Mouse (Mus musculus) MEL (cell line): ENCODE results near the gene Fdxr.

Source experiments
- CHD1 ChIP-seq: IDR thresholded peaks from 2 replicates; pipeline ENCODE4 v1.6.1; 2012; ENCODE audit warnings: low read depth, mild to moderate bottlenecking, inconsistent platforms, low read length, improper control_type of control experiment
- CTCF ChIP-seq, 3 experiments: IDR thresholded peaks in 2 of 3; conservative IDR thresholded peaks in 1 of 3; 2 replicates each; pipeline ENCODE4 v1.5.1; 2011 to 2012; ENCODE audit warnings: low read length in 3 of 3, low read depth in 2 of 3, mild to moderate bottlenecking in 2 of 3, improper control_type of control experiment in 1 of 3, inconsistent platforms in 1 of 3, mixed read lengths in 1 of 3, moderate library complexity in 1 of 3; ENCODE audit not compliant: control insufficient read depth in 1 of 3, insufficient read depth in 1 of 3, poor library complexity in 1 of 3, severe bottlenecking in 1 of 3
- EP300 ChIP-seq, 2 experiments: IDR thresholded peaks; 2 replicates each; pipeline ENCODE4 v1.6.1; 2011; ENCODE audit warnings: improper control_type of control experiment in 2 of 2, low read length in 2 of 2, low read depth in 1 of 2, mild to moderate bottlenecking in 1 of 2
- MAX ChIP-seq: IDR thresholded peaks from 2 replicates; pipeline ENCODE4 v1.6.1; 2011; ENCODE audit warnings: low read length, improper control_type of control experiment
- MAZ ChIP-seq: IDR thresholded peaks from 2 replicates; pipeline ENCODE4 v1.6.1; 2012; ENCODE audit warnings: low read depth, mild to moderate bottlenecking, inconsistent platforms, low read length, improper control_type of control experiment
- NELFE ChIP-seq: IDR thresholded peaks from 2 replicates; pipeline ENCODE4 v1.6.1; 2011; ENCODE audit warnings: low read depth, low read length, improper control_type of control experiment
- NRF1 ChIP-seq: IDR thresholded peaks from 2 replicates; pipeline ENCODE4 v1.6.1; 2014; ENCODE audit warnings: low read depth, mild to moderate bottlenecking, inconsistent platforms, low read length, improper control_type of control experiment, moderate library complexity; ENCODE audit not compliant: poor library complexity, insufficient read depth, severe bottlenecking
- POLR2A ChIP-seq, 2 experiments: IDR thresholded peaks; 2 replicates each; pipeline ENCODE4 v1.6.1; 2011 to 2012; ENCODE audit warnings: low read length in 2 of 2, mild to moderate bottlenecking in 2 of 2, control low read depth in 1 of 2, improper control_type of control experiment in 1 of 2, low read depth in 1 of 2, moderate library complexity in 1 of 2; ENCODE audit not compliant: control insufficient read depth in 1 of 2, insufficient read depth in 1 of 2, poor library complexity in 1 of 2
- POLR2AphosphoS2 ChIP-seq: IDR thresholded peaks from 2 replicates; pipeline ENCODE4 v1.6.1; 2011; ENCODE audit warnings: low read length, improper control_type of control experiment
- POLR2AphosphoS5 ChIP-seq: IDR thresholded peaks from 2 replicates; pipeline ENCODE4 v1.6.1; 2012; ENCODE audit warnings: low read depth, borderline replicate concordance, mild to moderate bottlenecking, inconsistent platforms, low read length, moderate library complexity, mixed read lengths
- USF2 ChIP-seq, 2 experiments: IDR thresholded peaks; 2 replicates each; pipeline ENCODE4 v1.6.1; 2011 to 2012; ENCODE audit warnings: improper control_type of control experiment in 2 of 2, low read length in 2 of 2, borderline replicate concordance in 1 of 2, inconsistent platforms in 1 of 2, low read depth in 1 of 2, mild to moderate bottlenecking in 1 of 2; ENCODE audit not compliant: insufficient read depth in 1 of 2
- ZC3H11A ChIP-seq: IDR thresholded peaks from 2 replicates; pipeline ENCODE4 v1.6.1; 2012; ENCODE audit warnings: low read depth, mild to moderate bottlenecking, inconsistent platforms, low read length, improper control_type of control experiment
- ZNF384 ChIP-seq: IDR thresholded peaks from 2 replicates; pipeline ENCODE4 v1.6.1; 2012; ENCODE audit warnings: low read depth, mild to moderate bottlenecking, inconsistent platforms, low read length, improper control_type of control experiment

DNA sequence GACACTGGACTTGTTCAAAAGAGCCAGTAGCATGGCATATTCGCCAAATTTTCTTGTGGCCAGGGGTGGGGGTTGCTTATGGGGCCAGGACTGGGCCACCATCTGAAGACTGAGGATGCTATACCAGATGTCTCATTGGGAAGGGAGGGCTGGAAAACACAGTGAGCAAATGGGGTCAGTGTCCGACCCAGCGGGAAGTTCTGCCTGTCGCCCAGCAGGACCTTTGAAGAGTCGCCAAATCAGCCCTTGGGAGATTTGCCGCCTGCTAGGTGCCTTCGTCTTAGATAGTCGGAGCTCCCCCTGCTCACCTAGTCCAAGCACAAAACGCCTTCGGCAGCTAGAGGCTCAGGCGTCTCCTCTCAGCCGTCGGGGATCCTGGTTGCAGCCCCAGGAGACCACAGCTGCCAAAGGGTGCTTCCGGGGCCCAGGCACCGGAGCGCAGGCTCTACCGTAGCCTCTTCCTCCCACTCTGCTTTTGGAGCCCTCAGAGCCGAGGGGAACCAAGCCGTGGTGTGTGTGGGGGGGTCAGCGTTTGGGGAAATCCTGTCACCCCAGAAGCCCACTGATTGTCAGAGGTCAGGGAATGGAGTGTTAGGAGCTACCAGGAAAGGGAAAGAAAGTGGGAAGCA is 11.0 kb downstream of the Fdxr start:
- TF ChIP-seq CTCF (IDR thresholded peaks at IDR 0.05 in 2 of 3, conservative IDR thresholded peaks at IDR 0.05 in 1 of 3; ENCODE audit: control insufficient read depth in 1 of 3, insufficient read depth in 1 of 3, low read depth in 2 of 3, low read length in 3 of 3, poor library complexity in 1 of 3, severe bottlenecking in 1 of 3) (no peak), NRF1 (no peak), POLR2A (IDR thresholded peaks at IDR 0.05; ENCODE audit: control insufficient read depth in 1 of 2, insufficient read depth in 1 of 2, low read depth in 1 of 2, low read length in 2 of 2, poor library complexity in 1 of 2) (no peak), POLR2AphosphoS2 (no peak), MAX (no peak), EP300 (IDR thresholded peaks at IDR 0.05; ENCODE audit: low read depth in 1 of 2, low read length in 2 of 2) (no peak), NELFE (no peak), CHD1 (no peak), ZC3H11A (no peak), USF2 (IDR thresholded peaks at IDR 0.05; ENCODE audit: borderline replicate concordance in 1 of 2, insufficient read depth in 1 of 2, low read depth in 1 of 2, low read length in 2 of 2) (no peak), MAZ (no peak), ZNF384 (no peak), POLR2AphosphoS5 (no peak)
